Mouse (Mus musculus) spleen, postnatal 10 days (tissue): ENCODE measurements around the gene Krt5.
"Not testable (repeated sequence)": the region's sequence is repeated elsewhere in the genome, so short reads cannot be mapped to it uniquely, and the experiment has no call there.

Source experiments
- DNase-seq, 2 experiments: peaks; one replicate each; pipeline ENCODE4 v3.0.0; 2021 to 2022; ENCODE audit warnings: low spot score in 2 of 2

Gene Krt5

GRCm38 (mm10) chr15:101712720-101713119 lies at the start of gene Krt5:
Krt5 (minus strand) TSS chr15:101712898.
- DNase-seq = no peak

DNA sequence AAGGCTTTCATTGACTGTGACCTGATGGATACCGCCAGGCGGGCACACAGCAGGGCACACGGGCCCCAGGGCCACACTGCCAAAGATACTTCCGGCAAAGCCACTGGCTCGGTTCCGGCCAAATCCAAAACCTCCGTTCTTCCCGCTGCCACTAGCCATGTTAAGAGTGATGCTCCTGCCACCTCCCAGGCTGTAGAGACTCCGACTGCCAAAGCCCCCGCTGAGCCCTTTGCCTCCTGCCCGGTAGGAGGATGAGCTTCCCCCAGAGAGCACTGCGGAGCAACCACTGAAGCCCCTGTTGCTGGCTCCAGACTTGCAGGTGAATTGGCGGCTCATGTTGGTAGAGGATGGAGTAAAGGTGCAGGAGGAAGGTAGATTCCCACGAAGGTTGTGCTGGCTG lies 30.0 kb upstream of the Krt5 start, which contains the start of gene Krt71:
Gene Krt71, minus strand, starts transcription at position 399 of the 400 bp plus-strand sequence.
- no peak for DNase-seq

GRCm38 (mm10) chr15:101737786-101738185 lies 25.1 kb upstream of the Krt5 start:
- no peak for DNase-seq

GRCm38 (mm10) chr15:101730653-101731052 lies 18.0 kb upstream of the Krt5 start:
- DNase-seq = no peak

GRCm38 (mm10) chr15:101724686-101725085 lies 12.0 kb upstream of the Krt5 start:
- DNase-seq = no peak

DNA sequence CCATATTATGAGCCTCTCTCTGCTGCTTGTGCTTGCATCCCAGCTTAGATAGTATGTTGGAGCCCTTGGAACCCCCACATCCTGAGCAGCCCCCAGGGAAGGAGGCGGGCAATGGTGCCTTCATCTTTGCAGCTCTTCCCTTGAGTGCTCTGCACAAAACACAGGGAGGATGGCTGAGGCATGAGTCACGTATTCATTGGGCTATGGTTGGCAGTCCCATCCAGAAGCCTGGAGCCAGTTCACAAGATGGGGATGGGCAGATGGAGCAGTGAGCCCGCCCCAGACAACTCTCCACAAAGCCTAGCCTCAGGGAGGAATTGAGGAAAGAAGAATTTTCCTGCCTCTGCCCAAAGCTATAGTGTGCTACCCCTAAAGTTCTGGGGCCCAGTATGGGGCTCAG lies 3.1 kb upstream of the Krt5 start:
- no peak for DNase-seq

DNA sequence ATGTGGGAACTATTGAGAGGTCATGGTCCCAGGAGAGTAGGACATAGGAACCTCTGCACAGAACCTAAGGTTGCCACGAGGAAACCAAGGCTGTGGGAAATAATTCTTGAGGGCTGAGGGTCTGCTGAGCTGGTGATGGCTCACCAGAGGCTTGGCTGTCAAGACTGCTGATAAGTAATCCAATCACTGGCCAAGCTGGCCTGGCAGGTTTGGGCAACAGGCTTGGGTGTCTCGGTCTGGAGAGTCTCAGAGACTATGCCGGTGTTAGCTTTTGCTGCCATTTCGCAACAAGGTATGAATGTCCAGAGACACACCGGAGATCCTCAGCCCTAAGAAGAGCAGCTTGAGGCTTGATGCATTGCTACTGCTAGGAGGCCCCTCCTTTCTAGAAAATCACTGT lies 1.7 kb upstream of the Krt5 start:
- DNase-seq = no peak

GRCm38 (mm10) chr15:101713731-101714130 lies 1.0 kb upstream of the Krt5 start:
- DNase-seq = no peak

DNA sequence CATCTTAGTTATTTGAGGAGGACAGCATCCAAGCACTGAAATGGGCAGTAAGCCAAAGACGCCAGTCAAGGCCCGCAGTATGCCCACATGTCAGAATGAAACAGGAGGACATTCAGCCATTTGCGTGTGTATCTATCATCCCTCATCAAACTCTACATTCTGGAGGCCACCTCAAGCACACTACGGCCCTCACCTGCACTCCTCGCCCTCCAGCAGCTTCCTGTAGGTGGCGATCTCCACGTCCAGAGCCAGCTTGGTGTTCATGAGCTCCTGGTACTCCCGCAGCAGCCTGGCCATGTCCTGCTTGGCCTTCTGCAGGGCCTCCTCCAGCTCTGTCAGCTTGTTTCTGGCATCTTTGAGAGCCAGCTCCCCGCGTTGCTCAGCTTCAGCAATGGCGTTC lies 4.0 kb downstream of the Krt5 start:
- DNase-seq = no peak

- no peak for DNase-seq
Observed at GRCm38 (mm10) chr15:101707454-101707853, 5.2 kb downstream of the Krt5 start.

GRCm38 (mm10) chr15:101704066-101704465 lies 8.6 kb downstream of the Krt5 start:
- DNase-seq = no peak

DNA sequence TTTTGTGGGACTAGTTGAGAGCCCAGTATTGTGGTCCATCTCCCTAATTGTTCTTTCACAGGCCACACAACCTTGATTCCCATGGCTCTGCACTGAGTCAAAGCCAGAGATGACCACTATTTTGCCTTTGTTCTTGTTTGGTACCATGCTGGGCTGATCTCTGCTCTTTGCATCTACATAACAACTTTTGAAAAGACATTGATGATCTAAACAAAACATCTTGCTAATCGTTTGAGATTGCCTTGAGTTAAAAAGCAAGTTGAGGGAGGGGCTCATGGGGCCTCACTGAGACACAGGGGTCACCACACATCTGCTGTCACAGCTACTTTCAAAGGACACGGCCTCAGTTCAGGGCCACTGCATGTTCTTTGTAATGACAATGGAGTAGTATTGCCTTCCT lies 10.3 kb downstream of the Krt5 start:
- no peak for DNase-seq

GRCm38 (mm10) chr15:101699866-101700265 lies 12.8 kb downstream of the Krt5 start:
- DNase-seq = no peak

GRCm38 (mm10) chr15:101699192-101699591 lies 13.5 kb downstream of the Krt5 start:
- DNase-seq = no peak

DNA sequence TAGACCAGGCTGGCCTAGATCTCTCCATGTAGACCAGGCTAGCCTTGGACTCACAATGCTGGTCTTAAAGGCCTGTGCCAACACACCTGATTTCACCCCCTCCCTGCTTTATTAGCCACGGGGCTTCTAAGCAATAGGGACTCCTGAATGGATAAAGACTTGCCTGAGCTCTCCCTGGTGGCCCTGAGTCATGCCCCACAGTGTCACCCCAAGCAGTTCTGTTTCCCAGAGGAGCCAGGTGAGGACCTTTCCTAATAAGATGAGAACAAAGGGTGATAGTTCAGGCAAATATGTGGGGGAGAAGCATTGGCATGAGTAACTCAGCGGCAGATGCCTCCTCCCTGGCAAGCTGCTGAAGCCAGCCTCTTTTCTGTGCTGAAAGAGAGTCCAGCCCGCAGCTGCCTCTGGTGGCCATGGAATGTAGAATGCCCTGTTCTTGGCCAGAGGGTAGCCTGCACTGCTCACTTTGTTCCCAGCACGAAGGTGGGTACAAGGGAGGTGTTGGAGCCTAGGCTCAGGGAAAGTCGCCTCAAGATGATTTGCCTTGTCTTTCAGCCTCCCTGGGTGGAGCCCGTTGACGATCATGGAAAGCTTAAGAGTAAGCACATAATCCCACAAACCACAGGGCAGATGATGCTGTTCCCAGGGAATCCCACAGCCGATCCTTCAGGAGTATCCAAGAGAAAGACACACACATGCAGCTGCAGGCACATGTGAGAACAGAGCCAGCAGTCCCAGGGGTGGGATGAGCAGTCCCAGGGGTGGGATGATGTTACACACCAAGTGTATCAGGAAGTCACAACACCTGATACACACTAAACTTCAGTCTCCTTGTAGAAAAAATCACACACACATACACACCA lies 15.1 kb downstream of the Krt5 start:
- DNase-seq = no peak

- DNase-seq = no peak
Observed at GRCm38 (mm10) chr15:101694207-101694606, 18.5 kb downstream of the Krt5 start, which contains the start of gene Krt6a. Krt6a (minus strand) TSS chr15:101694307.

DNA sequence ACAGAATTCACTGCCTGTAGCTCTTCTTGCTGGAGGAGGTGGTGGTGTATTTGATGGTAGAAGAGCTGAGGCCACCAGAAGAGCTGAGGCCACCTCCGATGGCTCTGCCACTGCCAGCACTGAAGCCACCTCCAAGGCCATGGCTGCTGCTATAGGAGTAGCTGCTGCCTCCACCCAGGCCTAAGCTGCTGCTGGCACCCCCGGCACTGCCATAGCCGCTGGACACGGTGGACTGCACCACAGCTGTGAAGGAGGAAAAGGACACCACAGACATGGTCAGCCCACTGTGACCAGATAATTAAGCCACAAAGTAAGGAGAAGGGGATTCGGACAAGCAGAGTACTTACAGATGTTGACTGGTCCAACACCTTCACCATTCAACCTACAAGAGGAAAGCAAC lies 22.2 kb downstream of the Krt5 start:
- not testable (repeated sequence) for DNase-seq

- no peak for DNase-seq
Observed at GRCm38 (mm10) chr15:101688161-101688560, 24.5 kb downstream of the Krt5 start.

DNA sequence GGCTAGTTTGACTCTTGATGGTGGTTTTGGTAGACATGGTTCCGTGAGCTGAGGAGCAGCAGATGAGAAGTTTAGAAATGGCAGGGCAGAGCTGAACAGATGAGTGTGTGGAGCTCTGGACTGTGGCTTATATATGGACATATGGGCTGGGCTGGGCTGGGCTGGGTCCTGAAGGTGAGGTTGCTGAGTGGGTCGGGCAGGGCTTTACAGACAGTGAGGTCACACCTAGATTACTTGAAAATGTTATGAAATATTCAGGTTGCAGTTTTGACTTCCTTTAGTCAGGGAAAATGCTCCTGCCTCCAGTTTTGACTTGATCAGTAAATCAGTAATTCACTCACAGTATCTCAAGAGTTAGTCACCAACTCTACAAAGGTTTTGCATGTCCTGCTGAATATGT lies 32.5 kb downstream of the Krt5 start, which contains the start of gene Krt6b:
Gene Krt6b, minus strand, starts transcription at position 101 of the 400 bp plus-strand sequence.
- no peak for DNase-seq

DNA sequence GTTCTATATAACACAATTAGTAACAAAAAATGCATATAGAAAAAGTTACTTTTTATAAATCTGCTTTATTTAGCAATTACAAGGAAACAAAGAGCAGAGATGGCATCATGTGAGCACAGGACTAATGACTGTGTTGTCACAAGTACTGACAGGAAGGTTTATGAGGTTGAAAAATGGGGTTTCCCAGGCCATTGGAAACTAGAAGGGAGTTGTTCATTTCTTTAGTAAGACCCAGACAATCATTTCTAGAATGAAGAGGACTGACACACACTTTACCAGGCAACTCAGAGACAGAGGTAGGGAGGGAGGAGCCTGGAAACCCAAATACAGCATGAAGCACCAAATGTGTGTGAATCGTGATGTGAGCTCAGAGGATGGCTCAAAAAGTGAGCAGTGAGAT lies 36.7 kb downstream of the Krt5 start:
- DNase-seq = no peak
